Mouse (Mus musculus): ENCODE data around the gene Spaca3.

Gene Spaca3

GRCm38 (mm10) chr11:80858065-80858464, at the start of gene Spaca3:
Gene Spaca3 (plus strand): TSS chr11:80858365.
- DNase-seq (ENCODE audit: low spot score in 2 of 2): no peak

DNA sequence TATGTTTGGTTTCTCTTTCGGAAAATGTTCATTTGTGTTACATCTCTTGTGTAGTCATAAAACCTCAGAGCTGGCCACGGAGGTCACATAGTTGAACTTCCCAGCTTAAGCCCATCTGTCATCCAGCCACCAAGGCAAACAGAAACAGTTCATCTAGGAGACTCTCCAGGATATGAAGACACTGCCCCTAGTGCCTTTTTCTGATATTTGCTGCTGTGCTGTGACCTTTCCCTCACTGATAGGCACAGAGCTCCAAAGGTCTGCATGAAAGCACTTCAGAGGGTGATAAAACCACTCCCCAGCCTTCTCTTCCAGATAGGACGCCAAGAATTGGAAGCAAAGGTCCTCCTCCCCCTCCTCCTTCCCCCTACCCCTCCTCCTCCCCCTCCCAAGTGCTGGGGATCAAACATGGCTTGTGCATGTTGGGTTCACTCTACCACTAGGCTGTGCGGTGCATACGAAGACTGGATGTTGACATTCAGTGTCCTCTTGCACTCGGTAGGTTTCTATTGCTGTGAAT, 49.6 kb upstream of the Spaca3 start:
- DNase-seq (ENCODE audit: low spot score in 2 of 2): no peak

GRCm38 (mm10) chr11:80809666-80809992, 48.5 kb upstream of the Spaca3 start:
- no peak for DNase-seq (ENCODE audit: low spot score in 2 of 2)

- peak; percentile 30 to 31 for DNase-seq (ENCODE audit: low spot score in 2 of 2)
These were observed 48.0 kb upstream of the Spaca3 start, which contains the start of gene Tmem98 for GRCm38 (mm10) chr11:80809993-80810821. Gene Tmem98 (plus strand): TSS chr11:80810175.

DNA sequence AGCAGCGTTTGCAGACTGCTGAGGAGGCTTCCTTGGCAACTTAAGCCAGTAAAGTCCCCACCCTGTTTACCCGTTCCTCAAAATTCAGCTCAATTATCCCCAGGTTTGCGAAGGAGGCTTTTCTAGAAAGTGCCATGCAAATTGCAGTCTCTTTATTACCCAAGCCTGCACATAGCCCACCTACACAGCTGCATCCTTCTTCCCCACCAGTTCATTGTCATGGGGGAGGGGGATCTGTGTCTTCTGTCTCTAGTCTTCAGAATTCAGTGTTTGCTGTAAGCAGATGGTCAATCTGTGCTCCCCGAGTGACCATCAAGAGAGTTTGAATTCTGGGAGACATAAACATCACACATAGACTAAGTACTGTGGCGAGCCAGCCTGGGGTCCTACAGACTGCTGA, 47.0 kb upstream of the Spaca3 start:
- no peak for DNase-seq (ENCODE audit: low spot score in 2 of 2)

- DNase-seq (ENCODE audit: low spot score in 2 of 2): no peak
These were observed 42.8 kb upstream of the Spaca3 start for GRCm38 (mm10) chr11:80815354-80815753.

DNA sequence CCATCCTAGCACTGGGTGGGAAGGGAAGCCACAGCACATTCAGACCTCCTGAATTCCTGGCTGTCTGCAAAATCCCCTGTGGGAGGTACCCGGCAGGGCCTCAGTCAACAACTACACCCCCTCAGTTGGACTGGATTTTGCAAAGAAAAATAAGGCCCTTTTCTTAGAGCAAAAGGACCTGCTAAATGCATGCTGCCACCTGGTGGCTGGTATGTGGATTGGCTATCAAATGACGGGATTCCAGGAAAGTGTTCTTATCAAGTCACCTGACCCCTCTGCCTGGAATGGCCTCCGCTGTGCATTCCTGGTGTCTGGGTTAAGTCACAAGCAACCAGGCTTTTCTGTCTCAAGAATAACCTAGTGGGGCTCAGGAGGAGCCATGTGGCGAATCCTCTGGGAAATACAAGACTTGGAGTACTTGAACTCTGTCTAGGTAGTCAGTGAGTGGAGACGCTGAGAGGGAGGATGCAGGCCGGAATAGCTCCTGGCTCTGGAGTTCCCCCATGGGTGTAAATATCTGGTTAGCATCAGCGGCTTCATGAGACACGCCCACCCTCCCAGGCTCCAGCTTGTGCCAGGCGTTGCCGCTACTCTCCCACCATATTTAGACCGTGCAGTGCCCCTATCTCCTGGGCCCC, 40.0 kb upstream of the Spaca3 start:
- DNase-seq (ENCODE audit: low spot score in 2 of 2): peak; percentile 68 to 76

DNA sequence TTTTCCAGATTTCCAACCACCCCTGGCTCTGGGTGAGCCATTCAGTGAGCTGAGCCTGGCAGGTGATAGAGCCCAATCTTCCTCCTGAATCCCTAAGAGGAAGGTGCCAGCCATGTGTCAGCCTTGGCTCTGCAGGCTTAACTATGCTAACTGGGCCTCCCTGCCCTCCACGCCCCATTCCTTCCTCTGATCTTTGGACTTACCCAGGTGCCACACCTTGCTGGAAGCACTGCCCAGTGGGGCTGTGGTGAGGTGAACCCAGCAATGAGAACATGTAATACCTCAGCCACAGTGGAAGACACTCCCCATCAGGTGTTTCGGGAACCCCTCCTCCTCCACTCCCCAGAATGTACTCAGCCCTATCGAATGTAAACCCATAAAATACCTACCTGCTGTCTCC, 38.1 kb upstream of the Spaca3 start:
- DNase-seq (ENCODE audit: low spot score in 2 of 2): peak in 1 of 2 experiments; percentile 20

DNA sequence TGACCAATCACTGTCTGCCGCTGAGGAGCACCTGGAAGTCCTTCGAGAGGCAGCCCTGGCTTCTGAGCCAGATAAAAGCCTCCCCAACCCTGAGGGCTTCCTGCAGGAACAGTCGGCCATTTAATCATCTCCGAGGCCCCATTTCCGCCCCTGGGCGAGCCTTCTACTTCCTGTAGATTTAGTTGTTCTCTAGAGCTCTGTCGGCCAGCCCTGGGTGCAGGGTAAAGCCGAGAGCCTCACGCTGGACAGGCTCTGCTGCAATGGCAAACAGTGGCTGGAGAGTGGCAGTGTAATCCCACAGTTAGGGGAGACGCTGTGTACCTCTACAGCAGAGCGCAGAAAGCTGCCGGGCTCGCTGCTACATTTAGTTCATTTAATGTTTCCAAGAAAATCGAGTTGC, 36.9 kb upstream of the Spaca3 start:
- no peak for DNase-seq (ENCODE audit: low spot score in 2 of 2)

GRCm38 (mm10) chr11:80821794-80822193, 36.4 kb upstream of the Spaca3 start:
- DNase-seq (ENCODE audit: low spot score in 2 of 2): no peak

- DNase-seq (ENCODE audit: low spot score in 2 of 2): no peak
These were observed 22.8 kb upstream of the Spaca3 start for GRCm38 (mm10) chr11:80835395-80835794.

- no peak for DNase-seq (ENCODE audit: low spot score in 2 of 2)
These were observed 22.3 kb upstream of the Spaca3 start for GRCm38 (mm10) chr11:80835841-80836240.

DNA sequence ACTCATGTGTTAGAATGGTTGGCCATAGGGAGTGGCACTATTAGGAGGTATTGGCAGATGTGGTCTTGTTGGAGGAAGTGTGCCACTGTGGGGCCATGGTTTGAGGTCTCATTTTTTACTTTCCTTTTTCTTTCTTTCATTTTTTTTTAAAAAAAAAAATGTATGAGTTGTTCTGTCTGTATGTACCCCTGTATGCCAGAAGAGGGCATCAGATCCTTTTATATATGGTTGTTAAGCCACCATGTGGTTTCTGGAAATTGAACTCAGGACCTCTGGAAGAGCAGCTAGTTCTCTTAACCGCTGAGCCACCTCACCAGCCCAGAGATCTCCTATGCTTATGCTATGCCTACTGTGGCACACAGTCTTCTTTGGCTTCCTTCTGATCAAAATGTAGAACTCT, 19.4 kb upstream of the Spaca3 start:
- DNase-seq (ENCODE audit: low spot score in 2 of 2): no peak

- DNase-seq (ENCODE audit: low spot score in 2 of 2): no peak
These were observed 14.7 kb upstream of the Spaca3 start for GRCm38 (mm10) chr11:80843435-80843834.

GRCm38 (mm10) chr11:80845486-80845885, 12.7 kb upstream of the Spaca3 start:
- no peak for DNase-seq (ENCODE audit: low spot score in 2 of 2)

DNA sequence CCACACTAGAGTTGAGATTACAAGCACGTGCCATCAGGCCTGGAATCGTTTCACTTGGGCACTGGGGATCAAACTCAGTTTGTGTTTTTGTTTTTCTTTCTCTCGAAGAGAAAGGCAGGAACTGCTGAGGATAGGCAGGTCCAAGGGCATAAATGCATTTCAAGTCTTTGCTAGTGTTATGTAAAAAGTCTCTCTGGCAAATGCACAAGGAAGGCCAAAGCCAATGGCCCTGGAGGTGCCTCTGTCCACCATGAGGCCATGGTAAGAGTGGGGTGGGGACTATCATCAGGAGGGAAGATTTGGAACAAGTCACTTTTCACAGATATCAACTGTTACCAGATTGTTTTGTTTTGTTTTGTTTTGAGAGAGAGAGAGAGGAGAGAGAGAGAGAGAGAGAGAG, 12.1 kb upstream of the Spaca3 start:
- DNase-seq (ENCODE audit: low spot score in 2 of 2): peak in 1 of 2 experiments; percentile 8

DNA sequence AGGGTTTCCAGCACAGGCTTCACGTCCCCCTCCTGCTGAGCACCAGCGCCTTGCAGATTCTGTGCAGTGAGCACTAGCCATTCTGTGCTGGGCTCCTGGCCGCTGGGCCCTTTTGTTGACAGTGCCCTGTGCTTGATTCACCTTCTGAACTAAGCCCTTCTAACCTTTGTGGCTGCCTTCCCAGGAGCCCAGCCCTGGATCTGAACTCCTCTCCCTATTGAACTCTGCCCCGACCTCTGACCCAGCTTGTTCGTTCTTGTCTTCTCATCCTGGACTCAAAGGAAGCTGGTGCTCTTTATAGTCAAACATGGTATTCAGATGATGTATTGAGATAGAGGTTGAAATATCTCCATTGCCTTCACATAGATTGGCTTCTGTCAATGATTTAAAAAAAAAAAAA, 10.0 kb upstream of the Spaca3 start:
- no peak for DNase-seq (ENCODE audit: low spot score in 2 of 2)

- DNase-seq (ENCODE audit: low spot score in 2 of 2): no peak
These were observed 6.3 kb upstream of the Spaca3 start for GRCm38 (mm10) chr11:80851859-80852258.

GRCm38 (mm10) chr11:80853014-80853413, 5.2 kb upstream of the Spaca3 start:
- no peak for DNase-seq (ENCODE audit: low spot score in 2 of 2)

GRCm38 (mm10) chr11:80854430-80854829, 3.7 kb upstream of the Spaca3 start:
- no peak for DNase-seq (ENCODE audit: low spot score in 2 of 2)

DNA sequence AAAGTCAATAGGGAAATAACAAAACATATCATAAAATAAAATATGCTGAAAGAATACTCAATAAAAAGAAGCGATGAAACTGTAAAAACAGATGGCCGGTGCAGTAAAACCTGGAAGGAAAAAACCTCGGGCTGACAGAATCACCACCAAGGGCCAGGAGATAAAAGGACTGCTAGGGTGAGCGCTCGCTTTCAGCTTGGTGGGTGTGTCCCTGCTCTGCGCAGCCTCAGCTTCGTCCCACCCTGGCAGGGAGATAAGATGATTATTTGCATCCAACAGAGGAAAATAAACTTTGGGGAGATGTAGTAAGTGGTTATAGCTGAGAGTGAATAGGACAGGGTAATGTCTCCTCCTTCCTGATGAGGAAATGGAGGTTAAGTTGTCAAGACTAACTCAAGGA, 3.3 kb upstream of the Spaca3 start:
- DNase-seq (ENCODE audit: low spot score in 2 of 2): no peak

DNA sequence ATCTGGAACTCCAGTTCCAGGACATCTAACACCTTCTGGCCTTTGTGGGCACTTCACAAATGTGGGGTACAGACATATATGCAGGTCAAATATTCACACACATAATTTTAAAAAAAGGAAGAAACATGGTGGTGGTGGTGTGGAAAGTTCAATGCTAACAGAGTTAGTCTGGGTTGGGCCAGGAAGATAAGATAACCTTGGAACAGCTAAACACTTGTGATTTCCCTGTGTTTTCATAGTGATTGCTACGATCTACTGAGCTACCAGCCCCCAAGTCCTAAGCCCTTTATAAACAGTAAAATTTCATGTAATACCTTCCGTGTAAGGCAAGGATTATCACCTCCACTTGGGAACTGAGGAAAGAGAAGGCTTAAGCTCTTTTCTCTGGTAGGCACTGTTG, 1.3 kb upstream of the Spaca3 start:
- no peak for DNase-seq (ENCODE audit: low spot score in 2 of 2)

GRCm38 (mm10) chr11:80862941-80863340, 4.8 kb downstream of the Spaca3 start:
- no peak for DNase-seq (ENCODE audit: low spot score in 2 of 2)

Data from urinary bladder, postnatal 36 days (tissue).